Mouse (Mus musculus) hindbrain, embryonic 14.5 days (tissue): ENCODE measurements around the gene Tox2. TPM values are rescaled to one million over a fixed set of nuclear protein-coding genes. Genes with fewer than 3 reads are reported as not detected.

ENCODE experiments used
- ATAC-seq: fragments of 200-750 bp; cut with Nextera tagmentation; 2 replicates; pipeline ENCODE4 v1.8.0; 2017; ENCODE audit warnings: moderate number of reproducible peaks, mild to moderate bottlenecking, moderate TSS enrichment, moderate library complexity; ENCODE audit not compliant: low FRiP score
- DNase-seq: peaks from one replicate; pipeline ENCODE4 v3.0.0-alpha.2; 2015; ENCODE audit warnings: low spot score
- H3K27ac ChIP-seq: fragments of 300-500 bp; sonication (generic); 2 replicates; pipeline ENCODE4 v1.5.1; 2014; ENCODE audit warnings: mild to moderate bottlenecking, moderate library complexity
- H3K27me3 ChIP-seq: fragments of 300-500 bp; sonication (generic); 2 replicates; pipeline ENCODE4 v1.6.1; 2014; ENCODE audit warnings: mild to moderate bottlenecking, low read length, mixed read lengths; ENCODE audit not compliant: control insufficient read depth, insufficient read depth
- H3K36me3 ChIP-seq: fragments of 300-500 bp; sonication (generic); replicated peaks from 2 replicates; pipeline ENCODE4 v1.6.1; 2014; ENCODE audit not compliant: control insufficient read depth, insufficient read depth
- H3K4me1 ChIP-seq: fragments of 300-500 bp; sonication (generic); replicated peaks from 2 replicates; pipeline ENCODE4 v1.6.1; 2014; ENCODE audit warnings: antibody characterized with exemption, low read length, mixed read lengths; ENCODE audit not compliant: control insufficient read depth, insufficient read depth
- H3K4me2 ChIP-seq: fragments of 300-500 bp; sonication (generic); replicated peaks from 2 replicates; pipeline ENCODE4 v1.6.1; 2014; ENCODE audit warnings: mild to moderate bottlenecking, moderate library complexity
- H3K4me3 ChIP-seq: fragments of 300-500 bp; sonication (generic); replicated peaks from 2 replicates; pipeline ENCODE4 v1.5.1; 2014; ENCODE audit warnings: mild to moderate bottlenecking, low read length
- H3K9ac ChIP-seq: fragments of 300-500 bp; sonication (generic); 2 replicates; pipeline ENCODE4 v1.6.1; 2014
- H3K9me3 ChIP-seq: fragments of 300-500 bp; sonication (generic); 2 replicates; pipeline ENCODE4 v1.6.1; 2016; ENCODE audit warnings: low read length; ENCODE audit not compliant: control insufficient read depth
- WGBS: fragments of 180-500 bp; shearing (Covaris S2); extraction: QIAGEN DNeasy Blood & Tissue Kit; methylation state at CpG from one replicate; pipeline ENCODE4 v1.1.7; 2014; 5-methylcytosine and 5-hydroxymethylcytosine counted together
- polyA plus RNA-seq: library from polyadenylated mRNA; unstranded; fragments of >200 nt; fragmentation: Nextera tagmentation; extraction: Ambion mirVana; gene quantifications from 2 replicates; pipeline ENCODE4 v1.2.1, GENCODE M21; 2014

Tox2 gene
- polyA plus RNA-seq, 1 experiment from 2014 or later: 28.7 TPM

DNA sequence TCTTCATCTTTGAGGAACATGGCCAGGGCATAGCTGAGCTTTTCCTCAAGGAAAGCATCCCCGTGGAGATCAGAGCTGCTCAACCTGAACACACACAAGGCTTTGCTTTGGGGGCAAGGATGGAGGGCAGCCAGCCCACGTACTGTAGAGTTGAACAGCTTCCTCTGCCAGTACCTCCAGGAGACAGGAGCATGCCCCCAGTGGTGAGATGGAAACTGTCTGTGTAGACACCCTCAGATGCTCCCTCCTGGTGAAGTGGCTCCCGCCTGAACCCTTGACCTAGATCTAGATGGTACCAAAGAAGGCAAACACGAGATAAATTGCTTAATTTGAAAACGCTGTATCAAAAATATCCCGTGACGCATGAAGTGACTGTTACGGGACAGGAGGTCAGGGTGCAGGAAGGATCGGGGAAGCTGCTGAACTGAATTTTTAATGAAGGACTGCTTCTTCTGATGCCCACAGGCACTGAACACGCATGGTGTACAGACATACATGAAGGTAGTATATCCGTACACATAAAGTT is 107.3 kb downstream of the Tox2 start:
- 76% methylated on average over 11 of the region's 11 CpGs for WGBS
- no peak overlapping the region for H3K4me3 ChIP-seq
- DNase-seq (no peak), ATAC-seq (no peak)
- no peak overlapping the region for H3K27ac ChIP-seq
- no peak overlapping the region for H3K4me2 ChIP-seq
- no peaks in the 10 kb centered on the region for H3K9me3 ChIP-seq
- H3K4me1 ChIP-seq: 0 out of 2 replicates have a peak, but pooled peaks cover 5% of the 10 kb centered on the region
- no peaks in the 10 kb centered on the region for H3K36me3 ChIP-seq
- H3K9ac ChIP-seq: no peak overlapping the region
- no peaks in the 10 kb centered on the region for H3K27me3 ChIP-seq

GRCm38 (mm10) chr2:163317281-163317680 is 114.4 kb downstream of the Tox2 start:
- no peak for DNase-seq
- no peak overlapping the region for H3K4me2 ChIP-seq
- H3K4me1 ChIP-seq: no peaks in the 10 kb centered on the region
- no peak for ATAC-seq
- H3K4me3 ChIP-seq: no peak overlapping the region
- H3K27ac ChIP-seq: no peak overlapping the region
- no peaks in the 10 kb centered on the region for H3K27me3 ChIP-seq
- no peaks in the 10 kb centered on the region for H3K9me3 ChIP-seq
- no peak overlapping the region for H3K9ac ChIP-seq
- 73% methylated on average over 4 of the region's 4 CpGs for WGBS
- H3K36me3 ChIP-seq: no peaks in the 10 kb centered on the region

GRCm38 (mm10) chr2:163318777-163319176 is 115.9 kb downstream of the Tox2 start:
- Histone ChIP-seq H3K36me3 (no peaks in the 10 kb centered on the region), H3K9ac (no peak overlapping the region), H3K27ac (no peak overlapping the region), H3K27me3 (no peaks in the 10 kb centered on the region), H3K4me2 (no peak overlapping the region), H3K9me3 (no peaks in the 10 kb centered on the region), H3K4me3 (no peak overlapping the region), H3K4me1 (no peaks in the 10 kb centered on the region)
- ATAC-seq (no peak), DNase-seq (no peak)
- 82% methylated on average over 3 of the region's 3 CpGs for WGBS

- ATAC-seq (no peak), DNase-seq (no peak)
- WGBS: 56% methylated on average over 1 of the region's 1 CpGs
- Histone ChIP-seq H3K36me3 (no peaks in the 10 kb centered on the region), H3K9ac (no peak overlapping the region), H3K9me3 (no peaks in the 10 kb centered on the region), H3K4me3 (no peak overlapping the region), H3K27me3 (no peaks in the 10 kb centered on the region), H3K4me1 (no peaks in the 10 kb centered on the region), H3K4me2 (no peak overlapping the region), H3K27ac (no peak overlapping the region)
Observed at GRCm38 (mm10) chr2:163323163-163323562, 120.2 kb downstream of the Tox2 start.

GRCm38 (mm10) chr2:163330742-163331141 is 127.8 kb downstream of the Tox2 start:
- H3K36me3 ChIP-seq: no peaks in the 10 kb centered on the region
- H3K9me3 ChIP-seq: no peaks in the 10 kb centered on the region
- no peaks in the 10 kb centered on the region for H3K27me3 ChIP-seq
- no peak overlapping the region for H3K4me2 ChIP-seq
- no peak overlapping the region for H3K27ac ChIP-seq
- WGBS: 27% methylated on average over 7 of the region's 7 CpGs
- no peaks in the 10 kb centered on the region for H3K4me1 ChIP-seq
- H3K4me3 ChIP-seq: no peak overlapping the region
- H3K9ac ChIP-seq: no peak overlapping the region
- ATAC-seq: no peak
- DNase-seq: peak; percentile 92

DNA sequence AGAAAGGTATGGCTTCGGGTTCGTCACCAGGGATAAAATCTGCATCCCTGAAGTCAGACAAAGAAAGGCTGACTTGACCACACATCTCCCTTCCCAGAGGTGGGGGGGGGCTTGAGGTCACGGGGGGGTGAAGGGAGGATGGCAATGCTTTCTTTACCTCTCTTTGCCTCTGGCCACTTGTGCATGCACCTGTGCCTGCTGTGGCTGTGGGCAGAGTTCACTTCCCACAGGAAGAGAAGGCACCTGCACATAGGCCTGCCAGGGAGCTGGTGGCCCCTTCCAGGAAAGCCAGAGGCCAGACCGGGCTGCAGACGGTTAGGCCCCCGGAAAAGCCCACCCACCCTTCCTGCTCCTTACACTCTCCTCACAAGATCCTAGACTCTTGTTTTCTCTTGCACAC is 128.5 kb downstream of the Tox2 start:
- no peak overlapping the region for H3K4me2 ChIP-seq
- no peak overlapping the region for H3K4me3 ChIP-seq
- no peak for ATAC-seq
- H3K9me3 ChIP-seq: no peaks in the 10 kb centered on the region
- 79% methylated on average over 6 of the region's 6 CpGs for WGBS
- no peak overlapping the region for H3K27ac ChIP-seq
- no peaks in the 10 kb centered on the region for H3K4me1 ChIP-seq
- H3K27me3 ChIP-seq: no peaks in the 10 kb centered on the region
- no peak overlapping the region for H3K9ac ChIP-seq
- no peak for DNase-seq
- H3K36me3 ChIP-seq: no peaks in the 10 kb centered on the region

DNA sequence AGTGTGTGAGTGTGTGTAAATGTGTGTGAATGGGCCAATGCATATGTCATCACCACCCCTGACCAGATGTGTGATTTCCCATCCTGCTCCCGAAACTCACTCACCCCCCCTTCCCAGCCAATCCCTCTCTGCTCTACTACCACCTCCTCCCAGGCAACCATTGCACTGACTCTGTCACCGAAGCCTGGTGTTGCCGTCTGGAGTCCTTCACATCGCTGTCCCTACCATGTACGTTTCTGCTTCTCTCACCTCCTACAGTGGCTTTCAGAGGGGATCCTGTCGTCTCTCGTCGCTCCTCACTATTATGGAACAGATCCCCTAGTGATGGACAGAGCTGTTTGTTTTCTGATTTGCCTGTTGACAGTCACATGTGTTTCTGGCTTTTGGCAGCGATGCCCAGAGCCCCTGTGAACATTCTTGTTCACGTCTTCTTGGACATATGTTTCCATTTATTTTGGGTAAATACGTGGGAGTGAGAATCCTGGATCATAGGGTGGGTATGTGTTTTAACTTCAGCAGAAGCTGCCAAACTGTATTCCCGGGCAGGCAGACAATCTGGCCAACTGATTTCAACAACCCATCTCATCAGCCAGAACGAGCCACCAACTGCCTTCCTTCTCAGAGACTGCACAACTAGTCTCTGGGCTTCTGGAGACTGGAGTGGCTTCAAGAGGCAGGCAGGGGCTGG is 129.6 kb downstream of the Tox2 start:
- no peak for ATAC-seq
- Histone ChIP-seq H3K4me2 (no peak overlapping the region), H3K27ac (no peak overlapping the region), H3K36me3 (no peaks in the 10 kb centered on the region), H3K9me3 (no peaks in the 10 kb centered on the region), H3K4me3 (no peak overlapping the region), H3K27me3 (peaks cover 6% of the 10 kb centered on the region), H3K9ac (no peak overlapping the region), H3K4me1 (no peaks in the 10 kb centered on the region)
- WGBS: 77% methylated on average over 13 of the region's 13 CpGs
- DNase-seq: no peak

GRCm38 (mm10) chr2:163340263-163340662 is 137.3 kb downstream of the Tox2 start:
- DNase-seq: peak; percentile 86
- H3K27me3 ChIP-seq: peaks cover 46% of the 10 kb centered on the region

GRCm38 (mm10) chr2:163343671-163344070 is 140.7 kb downstream of the Tox2 start:
- Histone ChIP-seq H3K4me2 (no peak overlapping the region), H3K9ac (no peak overlapping the region), H3K27me3 (peaks cover 28% of the 10 kb centered on the region), H3K4me1 (0 out of 2 replicates have a peak, but pooled peaks cover 3% of the 10 kb centered on the region), H3K9me3 (no peaks in the 10 kb centered on the region), H3K27ac (no peak overlapping the region), H3K36me3 (no peaks in the 10 kb centered on the region), H3K4me3 (no peak overlapping the region)
- no peak for ATAC-seq
- DNase-seq: no peak
- WGBS: 89% methylated on average over 4 of the region's 4 CpGs

More at GRCm38 (mm10) chr2:163340263-163340662, 137.3 kb downstream of the Tox2 start:
- no peaks in the 10 kb centered on the region for H3K36me3 ChIP-seq
- no peak overlapping the region for H3K9ac ChIP-seq
- no peak overlapping the region for H3K27ac ChIP-seq
- WGBS: 28% methylated on average over 9 of the region's 9 CpGs
- no peak overlapping the region for H3K4me2 ChIP-seq
- ATAC-seq: 0 out of 2 replicates have a peak, but pooled peaks have one; percentile 40
- no peak overlapping the region for H3K4me3 ChIP-seq
- 0 out of 2 replicates have a peak, but pooled peaks cover 3% of the 10 kb centered on the region for H3K4me1 ChIP-seq
- no peaks in the 10 kb centered on the region for H3K9me3 ChIP-seq
